Mouse (Mus musculus) ES-E14 (cell line): ENCODE results near the gene Mtmr14. TPM values are rescaled to one million over a fixed set of nuclear protein-coding genes. Genes with fewer than 3 reads are reported as not detected.

Experiments
- DNase-seq: peaks from one replicate; pipeline ENCODE4 v3.0.0-alpha.2; 2013; ENCODE audit warnings: low read depth, low spot score
- H3K27ac ChIP-seq: 2 replicates; pipeline ENCODE4 v1.5.1; 2012; ENCODE audit warnings: low read depth, mild to moderate bottlenecking, low read length, moderate library complexity, mixed read lengths; ENCODE audit not compliant: poor library complexity, insufficient read depth, severe bottlenecking
- H3K36me3 ChIP-seq: 2 replicates; pipeline ENCODE4 v1.6.1; 2012; ENCODE audit warnings: mild to moderate bottlenecking, low read length, moderate library complexity, mixed read lengths; ENCODE audit not compliant: control insufficient read depth, poor library complexity, insufficient read depth, severe bottlenecking
- H3K4me1 ChIP-seq, 2 experiments: fragments of 150-350 bp in 1 of 2; sonication (generic) in 1 of 2; 2 replicates each; pipeline ENCODE4 v1.6.1; 2012; ENCODE audit warnings: low read length in 2 of 2, mild to moderate bottlenecking in 1 of 2, mixed read lengths in 1 of 2; ENCODE audit not compliant: control insufficient read depth in 2 of 2, insufficient read depth in 2 of 2, poor library complexity in 1 of 2
- H3K4me3 ChIP-seq, 2 experiments: fragments of 150-350 bp in 1 of 2; sonication (generic) in 1 of 2; 2 replicates each; pipeline ENCODE4 v1.5.1; 2012; ENCODE audit warnings: low read length in 2 of 2, low read depth in 1 of 2, mild to moderate bottlenecking in 1 of 2, mixed read lengths in 1 of 2; ENCODE audit not compliant: insufficient read depth in 1 of 2, poor library complexity in 1 of 2, severe bottlenecking in 1 of 2
- H3K9ac ChIP-seq: 2 replicates; pipeline ENCODE4 v1.6.1; 2012; ENCODE audit warnings: low read depth, mild to moderate bottlenecking, low read length, mixed read lengths; ENCODE audit not compliant: poor library complexity, insufficient read depth, severe bottlenecking
- H3K9me3 ChIP-seq: fragments of 150-350 bp; sonication (generic); 2 replicates; pipeline ENCODE4 v1.6.1; 2012; ENCODE audit warnings: low read depth, mild to moderate bottlenecking, low read length; ENCODE audit not compliant: control insufficient read depth, insufficient read depth
- CHD2 ChIP-seq: IDR thresholded peaks from 2 replicates; pipeline ENCODE4 v1.6.1; 2014; ENCODE audit warnings: mild to moderate bottlenecking, low read depth, low read length, inconsistent platforms
- HCFC1 ChIP-seq: IDR thresholded peaks from 2 replicates; pipeline ENCODE4 v1.6.1; 2012; ENCODE audit warnings: low read length, inconsistent platforms, borderline replicate concordance; ENCODE audit not compliant: insufficient read depth
- MAFK ChIP-seq: IDR thresholded peaks from 2 replicates; pipeline ENCODE4 v1.6.1; 2014; ENCODE audit warnings: mild to moderate bottlenecking, low read depth, low read length, inconsistent platforms; ENCODE audit not compliant: insufficient read depth
- ZC3H11A ChIP-seq: IDR thresholded peaks from 2 replicates; pipeline ENCODE4 v1.6.1; 2012; ENCODE audit warnings: low read depth, mild to moderate bottlenecking, inconsistent platforms, low read length, borderline replicate concordance
- ZNF384 ChIP-seq: IDR thresholded peaks from 2 replicates; pipeline ENCODE4 v1.6.1; 2012; ENCODE audit warnings: low read depth, low read length, inconsistent platforms
- in situ Hi-C, 2 experiments: fragments of 600-800 bp; cut with MboI; formaldehyde crosslinking; loops; one replicate each; pipeline ENCODE4 v1.15.1; 2025; ENCODE audit warnings: low sequenced_read_pairs in 2 of 2, inconsistent platforms in 1 of 2; ENCODE audit not compliant: unreplicated experiment in 2 of 2
- total RNA-seq: library from RNA; depleted of rRNA; stranded (reverse); fragments of 300-350 nt; gene quantifications from 2 replicates; pipeline ENCODE4 v1.2.3, GENCODE M21; 2012

The Mtmr14 gene
- total RNA-seq, 1 experiment, result 42.4 TPM

DNA sequence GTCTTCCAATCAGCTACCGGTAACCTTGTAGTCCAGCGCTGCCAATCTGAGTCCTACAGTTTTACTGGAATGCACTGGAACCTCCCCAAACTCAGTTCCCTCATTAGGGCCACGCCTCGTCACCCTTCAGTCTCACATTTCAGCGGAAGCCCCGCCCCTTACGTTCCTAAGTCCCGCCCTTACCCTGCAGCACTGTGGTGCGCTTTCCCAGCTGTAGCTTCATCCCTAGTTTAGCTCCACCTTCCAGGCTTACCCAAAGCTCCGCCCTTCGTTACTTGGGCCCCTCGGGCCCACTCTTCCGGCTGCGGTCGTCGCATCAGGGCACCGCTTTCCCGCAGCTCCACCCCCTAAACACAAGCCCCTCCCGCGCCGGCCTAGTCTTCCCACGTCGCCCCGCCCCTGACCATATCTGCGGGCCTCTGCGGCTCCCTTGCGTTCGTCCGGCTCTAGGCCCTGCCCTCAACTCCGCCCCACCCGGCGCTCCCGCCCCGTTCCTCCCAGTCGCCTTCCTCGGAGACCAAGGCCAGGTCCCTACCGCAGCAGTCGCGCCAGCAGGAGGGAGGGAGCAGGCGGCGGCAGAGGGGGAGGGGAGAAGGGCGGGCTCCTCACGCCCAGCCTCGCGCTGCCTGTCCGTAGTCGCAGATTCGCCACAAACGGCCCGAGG lies 68.8 kb downstream of the Mtmr14 start:
- peak; percentile 61; the same call in 1 of the 2 replicates for TF ChIP-seq CHD2
- no peak for TF ChIP-seq MAFK
- in situ Hi-C loops, result no loop called here
- DNase-seq, result peak; percentile 99
- no peaks in the 10 kb centered on the region for H3K9me3 ChIP-seq
- peak overlapping the region; percentile 98 for H3K9ac ChIP-seq
- peak overlapping the region; percentile 89 to 97 for H3K4me3 ChIP-seq
- H3K4me1 ChIP-seq, result peaks cover 2 to 4% of the 10 kb centered on the region in 2 experiments; a peak in 2 of 4 replicates
- H3K27ac ChIP-seq, result peak overlapping the region; percentile 98
- peaks cover 10% of the 10 kb centered on the region; the same call in 1 of the 2 replicates for H3K36me3 ChIP-seq

DNA sequence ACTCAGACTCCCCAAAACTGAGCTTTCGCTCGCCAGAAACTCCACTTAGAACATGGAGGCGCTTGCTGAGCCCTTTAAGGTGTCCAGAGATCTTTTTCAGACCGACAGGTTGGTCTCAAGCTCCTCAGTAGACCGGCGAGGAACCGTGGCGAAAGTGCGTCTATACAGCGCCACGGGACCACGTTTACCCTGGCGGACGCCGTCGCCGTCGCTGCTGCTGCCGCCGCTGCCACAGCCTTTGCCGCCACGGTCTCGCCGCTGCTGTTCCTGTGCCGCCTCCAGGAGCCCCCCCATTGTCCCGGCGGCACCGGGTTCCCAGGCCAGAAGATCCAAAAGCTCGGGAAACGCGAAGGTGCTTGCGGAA lies 69.3 kb downstream of the Mtmr14 start, which contains the start of gene Brpf1:
Gene Brpf1 (plus strand): TSS at position 152 of the 364 bp plus-strand sequence.
- Histone ChIP-seq H3K27ac (peak within 1 kb of the TSS; percentile 98), H3K36me3 (peaks cover 10% of the 10 kb centered on the region; the same call in 1 of the 2 replicates), H3K9me3 (no peaks in the 10 kb centered on the region), H3K4me1 (peaks cover 2 to 3% of the 10 kb centered on the region in 2 experiments; a peak in 2 of 4 replicates), H3K4me3 (peak within 1 kb of the TSS; percentile 89 to 97), H3K9ac (peak within 1 kb of the TSS; percentile 98)
- DNase-seq, result no peak
- in situ Hi-C loops, result no loop called here
- peak; percentile 75; the same call in 1 of the 2 replicates for TF ChIP-seq HCFC1
- TF ChIP-seq ZC3H11A, result peak; percentile 100
- TF ChIP-seq CHD2, result no peak

DNA sequence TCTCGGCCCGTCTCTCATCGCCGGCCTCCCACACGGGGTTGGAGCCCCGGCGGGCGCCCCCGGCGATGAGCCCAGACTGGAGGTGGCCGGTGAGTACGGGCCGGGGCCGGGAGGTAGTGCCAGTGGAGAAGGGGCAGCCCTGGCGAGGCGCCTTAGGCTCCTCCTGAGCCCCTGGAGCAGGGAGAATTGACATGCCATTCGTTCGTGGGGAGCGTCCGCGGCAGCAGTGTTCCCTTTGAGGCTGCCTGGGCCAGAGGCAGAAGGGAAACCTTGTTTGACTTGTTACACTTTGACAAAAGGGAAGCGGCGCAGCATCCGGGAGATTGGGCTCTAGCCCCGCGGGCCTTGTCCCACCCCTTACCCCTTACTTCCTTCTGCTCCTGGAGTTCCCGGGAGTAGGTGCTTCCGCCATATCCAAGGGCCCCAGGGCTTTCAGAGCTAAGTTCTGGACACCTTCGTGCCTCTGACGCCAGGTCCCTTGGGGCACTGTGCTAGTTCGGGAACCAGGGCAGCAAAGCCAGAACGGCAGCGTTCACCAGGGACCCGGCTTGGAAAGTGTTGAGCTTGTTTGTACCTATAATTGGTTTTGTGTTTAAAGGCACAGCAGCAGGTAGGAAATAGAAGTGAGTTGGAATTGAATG lies 70.0 kb downstream of the Mtmr14 start:
- Histone ChIP-seq H3K9me3 (no peaks in the 10 kb centered on the region), H3K4me1 (peaks cover 2 to 3% of the 10 kb centered on the region in 2 experiments; a peak in 2 of 4 replicates), H3K9ac (peak overlapping the region; percentile 98), H3K36me3 (peaks cover 10% of the 10 kb centered on the region; the same call in 1 of the 2 replicates), H3K4me3 (peak overlapping the region; percentile 89 to 97), H3K27ac (peak overlapping the region; percentile 98)
- no peak for DNase-seq
- TF ChIP-seq ZNF384, result no peak
- TF ChIP-seq MAFK, result 0 out of 2 replicates have a peak, but pooled peaks have one; percentile 4
- in situ Hi-C loops, result no loop called here

DNA sequence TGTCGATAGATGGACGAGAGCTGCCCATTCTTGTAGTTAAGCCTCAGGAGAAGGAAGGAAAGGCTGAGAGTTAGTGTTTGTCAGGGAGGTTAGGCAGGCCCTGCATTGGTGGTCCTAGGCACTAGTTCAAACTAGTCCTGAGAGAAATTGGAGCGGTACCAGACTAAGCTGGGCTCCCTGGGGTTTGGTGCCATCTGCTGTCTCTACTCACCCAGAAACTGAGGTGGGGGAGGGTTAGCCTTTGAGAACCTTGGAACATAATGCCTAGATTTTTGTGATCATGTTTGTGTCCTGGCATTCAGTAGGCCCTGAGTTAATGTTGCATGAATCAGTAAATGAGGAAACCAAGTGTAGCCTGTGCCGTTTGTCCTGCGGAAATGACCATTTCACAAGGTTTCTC lies 70.5 kb downstream of the Mtmr14 start:
- in situ Hi-C loops, result no loop called here
- Histone ChIP-seq H3K27ac (no peak overlapping the region), H3K9me3 (no peaks in the 10 kb centered on the region), H3K4me3 (peak overlapping the region; percentile 89 to 97), H3K36me3 (peaks cover 10% of the 10 kb centered on the region; the same call in 1 of the 2 replicates), H3K9ac (peak overlapping the region; percentile 98), H3K4me1 (peaks cover 2 to 3% of the 10 kb centered on the region in 2 experiments; a peak in 2 of 4 replicates)
- TF ChIP-seq ZNF384 (no peak), ZC3H11A (no peak), MAFK (no peak), HCFC1 (no peak), CHD2 (no peak)
- DNase-seq, result no peak
